Mouse (Mus musculus) MEL-GATA-1-ER (cell line): Measurements from ENCODE around the gene Galnt18.

Source experiments
- DNase-seq: peaks from one replicate; pipeline ENCODE4 v3.0.0-alpha.2; 2012; ENCODE audit warnings: low read depth; ENCODE audit errors: extremely low read depth

Gene Galnt18

GRCm38 (mm10) chr7:111779504-111780242 is at the start of gene Galnt18:
TSS of gene Galnt18 (minus strand) at chr7:111779977.
- no peak for DNase-seq

GRCm38 (mm10) chr7:111827337-111827736 is 47.6 kb upstream of the Galnt18 start:
- no peak for DNase-seq

- DNase-seq = no peak
Observed at GRCm38 (mm10) chr7:111813093-111813492, 33.3 kb upstream of the Galnt18 start.

GRCm38 (mm10) chr7:111811036-111811435 is 31.3 kb upstream of the Galnt18 start:
- DNase-seq = no peak

GRCm38 (mm10) chr7:111809796-111810195 is 30.0 kb upstream of the Galnt18 start:
- DNase-seq = no peak

- DNase-seq = no peak
Observed at GRCm38 (mm10) chr7:111806083-111806482, 26.3 kb upstream of the Galnt18 start.

GRCm38 (mm10) chr7:111804646-111805045 is 24.9 kb upstream of the Galnt18 start:
- no peak for DNase-seq

GRCm38 (mm10) chr7:111800785-111801184 is 21.0 kb upstream of the Galnt18 start:
- no peak for DNase-seq

GRCm38 (mm10) chr7:111800120-111800519 is 20.3 kb upstream of the Galnt18 start:
- no peak for DNase-seq

- DNase-seq = no peak
Observed at GRCm38 (mm10) chr7:111799021-111799420, 19.2 kb upstream of the Galnt18 start.

GRCm38 (mm10) chr7:111797337-111798010 is 17.7 kb upstream of the Galnt18 start:
- DNase-seq = no peak

GRCm38 (mm10) chr7:111795059-111795458 is 15.3 kb upstream of the Galnt18 start:
- DNase-seq = no peak

- no peak for DNase-seq
Observed at GRCm38 (mm10) chr7:111792154-111792553, 12.4 kb upstream of the Galnt18 start.

- DNase-seq = no peak
Observed at GRCm38 (mm10) chr7:111791347-111791746, 11.6 kb upstream of the Galnt18 start.

- no peak for DNase-seq
Observed at GRCm38 (mm10) chr7:111787921-111788320, 8.1 kb upstream of the Galnt18 start.

- no peak for DNase-seq
Observed at GRCm38 (mm10) chr7:111785478-111785877, 5.7 kb upstream of the Galnt18 start.

GRCm38 (mm10) chr7:111782126-111782525 is 2.3 kb upstream of the Galnt18 start:
- no peak for DNase-seq

- DNase-seq = no peak
Observed at GRCm38 (mm10) chr7:111781316-111781715, 1.5 kb upstream of the Galnt18 start.

- no peak for DNase-seq
Observed at GRCm38 (mm10) chr7:111778789-111779503, 831 bp downstream of the Galnt18 start.

GRCm38 (mm10) chr7:111778212-111778611 is 1.6 kb downstream of the Galnt18 start:
- DNase-seq = no peak

GRCm38 (mm10) chr7:111777186-111777585 is 2.6 kb downstream of the Galnt18 start:
- no peak for DNase-seq

GRCm38 (mm10) chr7:111776160-111776559 is 3.6 kb downstream of the Galnt18 start:
- DNase-seq = no peak
